Mouse (Mus musculus): ENCODE results near the gene Gm6525.

DNA sequence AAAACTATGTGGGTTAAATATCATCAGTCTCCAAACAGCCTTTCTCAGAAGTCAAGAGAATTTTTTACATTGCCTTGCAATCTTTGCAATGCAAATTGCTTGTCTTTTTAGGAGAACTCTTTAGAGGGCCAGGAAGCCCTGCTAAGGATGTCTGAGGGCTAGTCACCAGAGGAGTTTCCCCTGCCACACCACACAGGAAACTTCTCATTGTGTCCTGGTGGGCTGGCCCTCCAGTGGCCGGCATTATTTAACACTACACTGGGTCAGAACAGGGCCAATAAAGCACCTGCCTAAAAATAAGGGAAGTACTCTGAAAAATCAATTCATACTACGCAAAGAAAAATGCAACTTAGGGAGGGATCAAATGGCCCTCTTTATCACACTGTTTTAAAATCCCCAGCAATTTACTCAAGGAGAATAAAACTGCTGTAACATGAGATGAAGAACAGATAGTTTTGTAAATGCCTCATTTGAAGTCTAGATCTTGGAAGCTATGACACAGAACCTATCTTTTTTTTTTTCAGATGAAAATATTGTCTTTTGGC lies 45.3 kb downstream of the Gm6525 start:
- TF ChIP-seq CTCF (IDR thresholded peaks at IDR 0.05; ENCODE audit: low read depth) (no peak), EP300 (IDR thresholded peaks at IDR 0.05; ENCODE audit: low read depth) (no peak)

Measured in liver, embryonic 14.5 days (tissue).